Mouse (Mus musculus): ENCODE data around the gene Fam160b1. TPM values are rescaled to one million over a fixed set of nuclear protein-coding genes. Genes with fewer than 3 reads are reported as not detected.

Fam160b1 gene
- polyA plus RNA-seq, 1 experiment: 5.6 TPM

GRCm38 (mm10) chr19:57417800-57418580 is 57.5 kb downstream of the Fam160b1 start:
- no peak for TF ChIP-seq GATA1 (IDR thresholded peaks at IDR 0.05; ENCODE audit: low read length)

GRCm38 (mm10) chr19:57423402-57423801 is 62.9 kb downstream of the Fam160b1 start:
- no peak for TF ChIP-seq GATA1 (IDR thresholded peaks at IDR 0.05; ENCODE audit: low read length)

- no peak for TF ChIP-seq GATA1 (IDR thresholded peaks at IDR 0.05; ENCODE audit: low read length)
Observed at GRCm38 (mm10) chr19:57425296-57425695, 64.8 kb downstream of the Fam160b1 start.

- TF ChIP-seq GATA1 (IDR thresholded peaks at IDR 0.05; ENCODE audit: low read length): no peak
Observed at GRCm38 (mm10) chr19:57426841-57427240, 66.4 kb downstream of the Fam160b1 start.

GRCm38 (mm10) chr19:57427756-57428438 is 67.4 kb downstream of the Fam160b1 start:
- no peak for TF ChIP-seq GATA1 (IDR thresholded peaks at IDR 0.05; ENCODE audit: low read length)

GRCm38 (mm10) chr19:57428641-57429040 is 68.2 kb downstream of the Fam160b1 start:
- TF ChIP-seq GATA1 (IDR thresholded peaks at IDR 0.05; ENCODE audit: low read length): no peak

GRCm38 (mm10) chr19:57429926-57430325 is 69.4 kb downstream of the Fam160b1 start:
- TF ChIP-seq GATA1 (IDR thresholded peaks at IDR 0.05; ENCODE audit: low read length): no peak

GRCm38 (mm10) chr19:57431476-57431875 is 71.0 kb downstream of the Fam160b1 start:
- no peak for TF ChIP-seq GATA1 (IDR thresholded peaks at IDR 0.05; ENCODE audit: low read length)

GRCm38 (mm10) chr19:57434024-57434423 is 73.5 kb downstream of the Fam160b1 start:
- TF ChIP-seq GATA1 (IDR thresholded peaks at IDR 0.05; ENCODE audit: low read length): no peak

- TF ChIP-seq GATA1 (IDR thresholded peaks at IDR 0.05; ENCODE audit: low read length): no peak
Observed at GRCm38 (mm10) chr19:57436586-57437021, 76.1 kb downstream of the Fam160b1 start.

GRCm38 (mm10) chr19:57437042-57437441 is 76.6 kb downstream of the Fam160b1 start:
- TF ChIP-seq GATA1 (IDR thresholded peaks at IDR 0.05; ENCODE audit: low read length): no peak

Other genes starting within 250 kb of the Fam160b1 start
- gene Ablim1, start 45.8 kb upstream of the Fam160b1 start, polyA plus RNA-seq (2012): 0.05 and 0.14 TPM in 2 replicates
- gene Trub1, start 92.2 kb downstream of the Fam160b1 start, polyA plus RNA-seq (2012): 7.7 and 14.0 TPM in 2 replicates